Mouse (Mus musculus) NIH3T3 (cell line): Measurements from ENCODE around the gene Pten.
"Not testable (repeated sequence)": the region's sequence is repeated elsewhere in the genome, so short reads cannot be mapped to it uniquely, and the experiment has no call there.

Experiments
- DNase-seq: peaks from one replicate; pipeline ENCODE4 v3.0.0-alpha.2; 2012; ENCODE audit warnings: low read depth

Pten gene

DNA sequence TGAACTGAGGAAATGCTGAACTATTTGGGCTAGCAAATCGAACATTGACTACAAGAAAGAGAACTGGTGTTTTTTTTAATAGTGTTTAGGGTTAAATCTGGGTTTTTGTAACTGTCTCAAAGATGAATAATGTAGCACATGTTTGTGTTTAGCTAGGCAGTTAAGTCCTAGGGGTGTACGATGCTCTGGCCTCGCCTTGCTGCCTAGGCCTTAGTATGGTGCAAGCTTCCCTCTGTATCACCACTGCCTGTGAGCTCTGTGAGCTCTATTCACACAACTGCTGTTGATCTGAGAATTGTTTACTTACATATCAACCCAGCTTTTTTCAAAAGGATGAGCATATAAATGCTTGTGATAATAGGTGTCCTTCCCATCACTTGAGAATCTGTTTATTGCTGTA is 51.8 kb downstream of the Pten start:
- no peak for DNase-seq

DNA sequence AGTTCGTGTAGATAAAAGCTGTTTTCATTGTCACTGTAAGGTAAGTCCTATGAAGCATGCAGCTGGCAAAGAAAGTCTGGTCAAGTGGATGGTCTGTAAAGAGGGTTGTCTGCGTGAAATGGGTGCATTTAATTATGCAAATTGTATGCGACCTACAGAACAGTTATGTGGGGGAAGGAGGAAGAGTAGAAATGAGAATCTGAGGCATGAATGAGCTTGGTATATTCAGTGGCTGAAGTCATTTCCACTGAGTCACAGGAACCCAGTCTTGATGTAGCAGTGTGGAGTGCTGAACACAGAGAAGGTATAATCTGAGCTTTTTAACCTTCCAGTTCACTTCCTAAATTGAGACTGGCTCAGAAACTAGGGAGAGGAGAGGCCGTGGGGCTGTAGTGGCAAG is 61.5 kb downstream of the Pten start:
- no peak for DNase-seq

DNA sequence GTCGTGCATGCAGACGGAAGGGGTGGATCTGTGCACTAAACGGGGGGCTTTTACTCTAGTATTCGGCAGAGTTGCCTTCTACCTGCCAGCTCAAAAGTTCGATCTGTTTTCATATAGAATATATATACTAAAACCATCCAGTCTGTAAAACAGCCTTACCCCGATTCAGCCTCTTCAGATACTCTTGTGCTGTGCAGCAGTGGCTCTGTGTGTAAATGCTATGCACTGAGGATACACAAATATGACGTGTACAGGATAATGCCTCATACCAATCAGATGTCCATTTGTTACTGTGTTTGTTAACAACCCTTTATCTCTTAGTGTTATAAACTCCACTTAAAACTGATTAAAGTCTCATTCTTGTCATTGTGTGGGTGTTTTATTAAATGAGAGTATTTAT is 65.7 kb downstream of the Pten start:
- not testable (repeated sequence) for DNase-seq

DNA sequence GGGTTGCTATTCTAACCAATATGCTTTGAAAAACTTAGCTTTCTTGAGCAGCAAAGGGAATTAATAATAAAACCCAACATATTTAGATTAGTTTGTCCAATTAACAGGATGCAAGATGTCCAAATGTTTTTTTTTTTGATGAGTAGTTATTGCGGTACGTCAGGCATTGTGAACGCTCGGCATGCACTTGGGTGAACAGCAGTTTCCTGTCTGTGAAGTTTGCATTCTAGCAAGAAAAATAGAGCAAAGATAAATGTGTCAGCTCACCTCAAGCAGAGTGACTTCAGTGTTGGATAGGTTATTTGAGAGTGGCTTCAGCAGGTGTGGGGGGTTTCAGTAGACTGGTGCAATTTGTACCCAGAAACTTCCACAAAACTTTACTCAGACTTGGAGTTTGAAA is 69.3 kb downstream of the Pten start:
- DNase-seq = no peak

DNA sequence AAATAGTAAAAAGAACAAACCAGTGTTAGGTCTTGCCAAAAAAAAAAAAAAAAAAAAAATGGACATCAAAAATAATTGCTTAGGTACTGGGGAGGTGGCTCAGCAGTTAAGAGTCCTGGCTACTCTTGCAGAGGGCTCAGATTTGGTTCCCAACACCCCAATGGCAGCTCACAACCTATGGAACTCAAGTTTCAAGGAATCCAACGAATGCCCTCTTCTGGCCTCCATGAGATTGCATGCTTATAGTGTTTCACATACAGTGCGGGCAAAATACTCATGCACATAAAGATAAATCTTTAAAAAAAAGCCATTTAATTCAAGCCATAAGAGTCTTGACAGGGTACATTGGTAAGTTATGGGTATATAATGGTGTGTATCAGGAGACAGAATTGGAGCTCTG is 72.6 kb downstream of the Pten start:
- peak; percentile 52 for DNase-seq

DNA sequence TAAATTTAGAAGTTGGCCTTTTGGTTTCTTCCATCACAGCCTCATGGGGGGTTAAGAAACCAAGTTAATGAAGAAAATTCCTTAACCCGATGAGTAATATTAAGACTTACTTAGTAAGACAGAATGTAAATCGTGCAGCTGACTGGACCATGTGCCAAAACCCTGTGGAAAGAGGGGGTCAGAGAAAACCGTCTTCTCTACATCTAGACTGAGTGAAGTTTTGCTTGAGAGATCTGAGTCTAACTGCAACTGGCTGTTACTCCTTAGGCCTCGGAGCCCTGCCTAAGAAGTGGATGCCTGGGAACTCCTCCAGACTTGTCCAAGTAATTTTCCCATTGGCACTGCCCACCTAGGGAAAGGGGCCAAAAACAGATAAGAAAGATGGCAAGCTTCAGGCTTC is 74.0 kb downstream of the Pten start:
- DNase-seq = peak; percentile 68

DNA sequence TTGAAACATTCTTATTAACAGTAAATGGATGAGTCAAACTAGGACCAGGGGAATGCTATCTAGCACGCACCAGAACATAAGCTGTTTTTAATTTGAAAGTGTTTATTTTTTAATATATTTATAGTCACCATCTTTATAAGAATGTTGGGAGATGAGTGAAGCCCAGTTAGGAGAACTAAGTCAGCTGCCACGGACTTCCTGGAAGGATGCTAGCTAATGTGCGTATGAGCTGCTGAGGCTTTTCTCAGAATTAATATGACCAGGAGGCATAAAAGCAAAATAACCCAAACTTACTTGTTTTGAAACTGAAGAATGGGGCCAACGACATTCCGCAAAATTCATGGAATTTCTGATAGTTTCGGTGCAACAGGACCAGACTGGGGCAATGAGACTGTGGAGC is 83.2 kb downstream of the Pten start:
- peak; percentile 88 for DNase-seq

DNA sequence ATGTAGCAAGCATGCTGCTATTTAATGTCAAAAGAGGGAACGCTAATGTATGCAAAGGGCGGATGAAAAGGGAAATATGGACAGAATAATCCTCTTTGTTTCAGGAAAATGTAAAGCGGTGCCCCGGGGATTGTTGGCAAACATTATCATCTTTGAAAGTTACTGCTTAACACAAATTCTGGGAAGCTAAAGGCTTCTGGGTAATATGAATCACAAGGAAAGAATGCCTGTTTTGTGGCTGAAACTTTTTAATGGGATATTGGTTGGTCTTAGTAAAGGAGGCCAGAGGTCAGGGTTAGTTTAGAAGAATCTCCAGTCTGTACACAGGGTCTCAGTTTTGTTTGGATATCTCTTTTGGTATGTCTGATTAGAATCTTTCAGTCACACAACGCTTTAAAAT is 87.2 kb downstream of the Pten start:
- DNase-seq = peak; percentile 50

DNA sequence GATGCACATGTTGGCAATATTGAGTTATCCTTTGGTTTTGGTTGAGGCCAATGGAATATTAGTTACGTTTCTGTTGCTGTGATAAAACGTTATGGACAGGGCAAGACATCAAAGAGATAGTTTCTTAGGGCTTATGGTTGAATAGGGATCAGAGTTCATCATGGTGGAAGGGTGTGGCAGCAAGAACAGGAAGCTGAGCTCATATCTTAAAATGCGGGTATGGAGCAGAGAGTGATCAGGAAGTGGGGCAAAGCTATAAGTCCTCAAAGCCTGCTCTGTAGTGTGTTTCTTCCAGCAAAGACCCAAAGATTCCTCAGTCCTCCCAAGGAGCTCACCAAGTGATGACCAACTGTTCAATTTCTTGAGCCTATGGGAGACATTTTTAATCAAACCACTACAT is 90.7 kb downstream of the Pten start:
- no peak for DNase-seq

DNA sequence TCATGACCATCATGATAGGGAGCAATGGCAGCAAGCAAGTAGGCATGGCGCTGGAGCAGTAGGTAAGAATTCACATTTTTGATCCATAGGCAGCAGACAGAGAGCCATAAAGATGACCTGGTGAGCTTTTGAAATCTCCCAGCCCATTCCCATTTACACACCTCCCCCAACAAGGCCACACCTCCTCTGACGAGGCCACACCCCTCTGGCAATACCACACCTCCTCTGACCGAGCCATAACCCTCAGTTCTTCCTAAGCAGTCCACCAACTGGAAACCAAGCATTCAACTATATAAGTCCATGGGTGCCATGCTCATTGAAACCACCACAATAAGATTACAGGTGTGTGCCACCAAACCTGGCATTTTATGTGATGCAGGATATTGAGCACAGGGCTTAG is 95.0 kb downstream of the Pten start:
- no peak for DNase-seq

DNA sequence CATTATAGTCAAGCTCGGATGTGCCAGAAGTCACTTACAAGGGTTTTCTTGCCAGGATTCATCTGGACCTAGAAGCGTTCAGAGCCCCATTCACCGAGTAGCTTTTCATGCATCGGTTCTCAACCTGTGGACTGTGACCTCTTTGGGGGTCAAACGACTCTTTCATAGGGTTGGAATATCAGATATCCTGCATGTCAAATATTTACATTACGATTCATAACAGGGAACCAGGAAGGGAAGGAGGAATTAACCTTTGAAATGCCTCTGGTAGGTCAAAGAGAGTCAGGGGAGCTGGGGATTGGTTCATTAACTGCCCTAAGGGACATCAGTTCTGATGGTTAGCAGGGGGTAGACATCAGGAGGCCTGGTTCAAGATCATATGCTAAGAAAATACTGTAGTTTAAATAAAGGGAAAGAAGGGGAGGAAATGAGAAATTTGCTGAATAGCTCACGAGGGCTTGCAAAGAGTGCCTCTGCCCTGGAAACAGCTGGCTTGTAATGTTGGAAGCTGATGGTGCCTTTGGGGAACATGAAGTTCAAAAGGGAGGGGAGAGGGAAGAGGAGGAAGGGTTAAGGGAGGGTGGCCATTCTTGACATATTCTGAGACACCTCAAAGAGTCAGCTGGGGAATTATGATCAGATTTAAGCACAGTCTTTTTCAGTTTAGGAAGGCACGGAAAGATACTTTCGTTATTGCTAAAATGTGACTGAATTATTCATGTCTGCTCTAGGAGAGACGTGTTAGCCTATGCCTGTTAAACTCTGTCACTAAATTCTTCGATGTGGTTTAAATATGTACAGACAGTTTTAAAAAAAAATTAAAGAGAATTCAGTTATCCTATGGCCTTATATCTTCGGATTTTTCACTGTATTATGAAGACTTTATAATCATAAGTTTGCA is 104.6 kb downstream of the Pten start:
- DNase-seq = no peak

DNA sequence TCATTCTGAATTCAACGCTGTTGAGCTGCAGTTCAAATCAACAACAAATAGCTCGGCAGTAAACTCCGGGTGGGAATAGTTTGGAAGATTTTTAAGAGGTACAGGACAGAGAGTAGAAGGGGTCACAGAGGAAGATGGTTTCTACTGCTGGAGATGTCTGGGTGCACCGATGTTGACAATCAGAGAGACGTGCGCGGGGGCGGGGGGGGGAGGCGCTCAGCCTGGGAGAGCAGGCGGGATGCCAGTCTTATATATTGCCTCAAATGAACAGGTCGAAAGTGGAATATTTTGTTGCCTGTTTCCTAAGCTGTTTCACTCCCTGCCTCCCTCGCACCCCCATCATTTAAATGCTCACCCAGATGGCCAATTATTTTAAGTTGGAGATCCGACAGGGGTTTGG is 109.5 kb downstream of the Pten start:
- no peak for DNase-seq

DNA sequence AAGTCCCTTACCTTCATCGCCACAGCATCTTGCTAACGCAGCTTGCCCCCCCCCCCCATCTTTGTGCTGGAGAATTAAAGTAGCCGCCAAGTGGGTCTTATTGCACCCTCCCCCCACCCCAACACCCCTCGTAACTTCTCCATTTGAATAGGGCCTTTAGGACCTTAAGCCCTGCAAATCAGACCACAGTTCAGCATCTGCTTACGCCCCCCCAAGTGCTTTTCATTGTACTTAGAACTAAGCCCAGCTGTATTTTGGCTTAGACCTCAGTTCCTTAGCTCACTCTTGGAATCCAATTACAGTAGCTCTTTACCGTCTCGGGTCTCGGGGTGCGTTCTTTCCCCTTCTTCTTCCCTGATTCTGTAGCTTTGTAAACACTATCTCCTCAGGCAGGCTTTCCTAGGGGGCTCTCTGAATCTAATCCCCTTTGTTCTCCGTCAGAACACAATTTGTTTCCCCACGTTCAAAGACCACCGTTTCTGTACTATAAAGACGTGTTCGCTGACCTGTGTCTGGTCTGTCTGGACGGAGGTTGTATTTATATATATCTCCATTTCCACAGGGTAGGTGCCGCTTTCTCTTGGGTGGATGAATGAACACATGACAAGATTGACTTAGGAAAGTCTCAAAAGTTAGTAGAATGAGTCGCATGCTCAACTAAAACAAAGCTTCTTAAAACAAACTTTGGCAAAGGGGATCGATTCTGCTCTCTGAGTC is 110.0 kb downstream of the Pten start:
- DNase-seq = peak; percentile 48

DNA sequence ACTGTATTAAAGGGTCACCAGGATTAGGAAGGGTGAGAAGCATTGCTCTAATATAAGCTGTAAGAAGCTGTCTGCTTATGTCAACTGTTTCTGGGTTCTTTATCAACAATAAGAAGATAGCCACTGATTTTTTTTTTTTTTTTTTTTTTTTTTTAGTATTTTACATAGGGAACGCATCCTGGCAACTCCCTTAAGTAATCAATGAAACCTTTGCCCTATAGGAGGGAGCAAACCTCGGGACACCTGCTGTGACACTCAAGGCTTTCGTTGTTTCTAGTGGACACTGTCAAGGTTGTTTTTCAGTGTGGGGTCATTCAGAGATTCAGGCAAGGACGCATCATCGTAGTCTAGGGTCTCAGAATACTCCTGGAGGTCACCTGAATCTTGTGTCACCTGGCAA is 111.3 kb downstream of the Pten start:
- no peak for DNase-seq

DNA sequence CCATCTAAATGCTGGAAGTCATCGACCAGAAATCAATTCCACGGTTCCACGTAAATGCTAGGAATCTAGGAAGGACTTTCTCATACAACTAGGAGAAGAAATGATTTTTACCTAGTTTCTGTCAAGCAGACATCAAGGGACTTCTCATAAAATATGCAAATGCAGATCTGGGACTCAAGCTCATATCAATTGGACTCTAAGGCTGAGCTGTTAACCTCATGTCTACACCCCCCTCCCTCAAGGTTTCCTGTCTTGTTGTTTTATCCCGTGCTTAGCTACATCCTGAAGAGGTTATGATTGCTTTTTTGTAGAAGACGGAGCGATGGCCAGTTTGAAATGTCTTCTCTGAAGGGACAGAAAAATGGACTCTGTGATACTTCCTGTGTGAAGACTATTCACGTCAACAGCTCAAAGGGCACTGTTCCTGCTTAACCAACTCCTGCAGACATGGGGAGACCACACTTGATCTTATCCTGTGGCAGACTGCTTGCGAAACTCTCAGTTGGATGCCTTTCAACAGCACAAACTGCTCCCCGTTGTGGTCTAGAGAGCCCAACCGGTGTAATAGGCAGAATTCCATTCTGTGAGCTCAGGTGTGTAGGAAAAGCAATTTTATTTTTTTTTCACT is 111.9 kb downstream of the Pten start:
- peak; percentile 89 for DNase-seq

DNA sequence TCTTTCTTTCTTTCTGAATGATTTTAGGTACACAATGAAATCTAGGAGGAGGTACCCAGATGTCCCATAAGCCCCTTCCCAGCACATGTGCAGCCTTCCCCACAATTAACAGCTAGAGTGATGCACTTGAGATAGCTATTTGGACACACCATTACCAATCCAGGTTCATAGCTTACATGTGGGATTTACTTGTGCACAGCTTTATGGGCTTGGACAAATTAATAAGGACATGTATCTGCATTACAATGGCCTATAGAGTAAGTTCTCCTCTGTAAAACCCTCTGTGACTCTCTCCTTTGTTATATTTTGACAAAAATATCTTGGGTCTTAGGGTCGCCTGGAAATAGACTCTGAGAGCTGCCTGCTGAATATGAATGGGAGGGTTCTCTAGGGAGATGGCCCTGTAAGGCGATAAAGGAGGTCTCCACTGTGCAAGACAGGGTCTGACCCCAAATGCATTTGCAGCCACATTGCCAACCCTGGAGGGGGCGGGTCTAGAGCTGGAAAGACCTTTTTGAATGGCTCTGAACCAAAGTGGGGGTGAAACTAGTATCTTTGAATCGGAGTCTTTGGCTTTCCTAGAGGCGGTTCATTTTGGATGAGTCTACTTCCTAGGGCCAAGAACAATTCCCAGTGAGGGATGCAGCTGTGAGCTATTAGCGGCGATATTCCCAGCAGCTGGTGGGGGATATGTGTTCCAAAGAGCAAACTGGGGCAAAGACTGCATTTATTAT is 116.8 kb downstream of the Pten start:
- DNase-seq = peak; percentile 70
